Mouse (Mus musculus) B cell, adult 2 months (primary cell): ENCODE data around the gene Mef2a.
A peak's percentile ranks its signal among the peaks of the same experiment; 100 is the strongest.
"Not testable (repeated sequence)": the region's sequence is repeated elsewhere in the genome, so short reads cannot be mapped to it uniquely, and the experiment has no call there.

Experiments used
- DNase-seq, 2 experiments: peaks; one replicate each; pipeline ENCODE4 v3.0.0; 2022

Gene Mef2a

DNA sequence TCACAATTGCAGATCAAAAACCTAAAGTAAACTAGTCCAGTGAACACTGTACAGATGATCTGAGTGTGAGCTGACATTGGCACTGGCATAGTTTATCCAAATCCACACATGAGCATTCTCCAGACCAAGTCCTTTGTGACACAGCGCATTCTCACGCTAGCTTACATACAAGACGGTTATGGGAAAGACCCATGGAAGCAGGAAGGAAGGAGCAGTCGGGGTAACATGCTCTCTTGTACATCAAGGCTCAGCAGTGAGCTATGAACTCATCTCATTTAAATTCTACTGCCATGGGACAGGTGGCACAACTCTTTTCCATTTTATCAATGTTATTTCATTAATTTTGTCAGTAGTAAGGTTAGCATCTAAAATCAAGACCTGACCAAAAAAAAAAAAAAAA is 3.0 kb downstream of the Mef2a start:
- no peak for DNase-seq

GRCm38 (mm10) chr7:67368394-67368793 is 4.3 kb downstream of the Mef2a start:
- DNase-seq = no peak

DNA sequence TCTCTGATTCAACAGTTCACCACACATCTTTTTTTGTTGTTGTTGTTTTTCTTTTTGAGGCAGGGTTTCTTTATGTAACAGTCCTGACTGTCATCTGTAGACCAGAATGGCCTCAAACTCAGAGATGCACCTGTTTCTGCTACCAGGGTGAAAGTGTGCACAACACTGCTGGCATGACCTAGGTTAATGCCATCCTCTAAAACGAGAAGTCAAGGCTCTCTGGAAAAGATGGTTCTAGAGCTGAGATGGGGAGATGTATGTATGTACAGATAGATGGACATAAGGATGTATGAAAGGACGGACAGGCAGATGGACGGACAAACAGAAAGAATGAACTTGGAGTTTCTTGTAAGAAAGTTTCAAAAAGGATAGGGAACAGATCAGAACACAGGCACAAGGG is 12.1 kb downstream of the Mef2a start:
- DNase-seq = no peak

GRCm38 (mm10) chr7:67359863-67360262 is 12.8 kb downstream of the Mef2a start:
- DNase-seq = no peak

- DNase-seq = peak; percentile 57 to 61
Measured at GRCm38 (mm10) chr7:67355870-67356269, 16.8 kb downstream of the Mef2a start.

DNA sequence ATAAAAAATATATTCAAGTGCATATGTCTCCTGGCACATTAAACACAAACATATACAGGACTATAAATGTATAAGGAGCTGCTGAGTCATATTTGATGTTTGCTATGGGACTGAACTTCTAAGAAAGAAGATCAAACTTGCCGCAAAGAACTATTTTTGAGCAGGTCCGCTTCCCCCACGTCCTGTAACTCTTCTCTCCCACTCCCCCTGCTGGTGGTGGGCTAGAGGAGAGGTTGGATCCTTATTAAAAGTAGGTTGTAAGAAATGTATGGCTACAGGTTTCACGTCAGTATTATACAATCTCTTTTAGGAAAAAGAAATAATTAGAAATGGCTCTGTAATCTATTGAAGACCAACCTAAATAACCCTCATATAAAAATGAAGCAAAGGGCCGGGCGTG is 19.0 kb downstream of the Mef2a start:
- peak; percentile 68 to 72 for DNase-seq

DNA sequence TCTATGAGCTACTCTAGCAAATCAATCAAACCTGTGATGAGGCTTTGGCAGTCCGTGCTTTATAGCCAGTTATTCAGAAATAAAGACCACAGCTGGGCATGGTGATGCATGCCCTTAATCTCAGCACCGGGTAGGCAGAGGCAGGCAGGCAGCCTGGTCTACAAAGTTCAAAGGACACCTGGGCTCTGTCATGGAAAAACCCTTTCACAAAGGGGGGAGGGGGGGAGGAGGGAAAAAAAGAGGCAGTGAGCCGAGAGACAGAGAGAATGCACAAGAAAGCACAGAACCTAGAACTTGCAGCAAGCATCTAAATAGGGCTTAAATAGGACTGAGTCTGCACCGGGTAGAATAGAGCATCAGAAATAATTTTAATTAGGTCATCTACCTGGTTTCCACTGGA is 19.7 kb downstream of the Mef2a start:
- DNase-seq = no peak

DNA sequence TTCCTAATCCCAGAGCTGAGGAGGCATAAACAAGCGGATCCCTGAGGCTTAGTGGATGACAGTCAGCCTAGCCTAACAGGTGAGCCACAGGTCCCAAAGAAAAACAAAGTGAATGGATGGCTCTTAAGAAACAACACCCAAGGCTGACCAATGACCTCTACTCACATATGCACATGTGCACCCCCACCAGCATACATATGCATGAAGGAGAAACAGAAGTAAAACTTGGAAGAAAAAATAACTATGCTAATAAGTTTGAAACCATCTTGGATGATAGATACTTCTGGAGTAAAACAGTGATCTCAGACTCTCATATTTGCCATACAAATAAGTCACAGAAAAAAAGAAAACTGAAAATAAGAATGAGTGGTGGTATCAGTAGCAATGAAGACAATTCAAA is 28.2 kb downstream of the Mef2a start:
- no peak for DNase-seq

DNA sequence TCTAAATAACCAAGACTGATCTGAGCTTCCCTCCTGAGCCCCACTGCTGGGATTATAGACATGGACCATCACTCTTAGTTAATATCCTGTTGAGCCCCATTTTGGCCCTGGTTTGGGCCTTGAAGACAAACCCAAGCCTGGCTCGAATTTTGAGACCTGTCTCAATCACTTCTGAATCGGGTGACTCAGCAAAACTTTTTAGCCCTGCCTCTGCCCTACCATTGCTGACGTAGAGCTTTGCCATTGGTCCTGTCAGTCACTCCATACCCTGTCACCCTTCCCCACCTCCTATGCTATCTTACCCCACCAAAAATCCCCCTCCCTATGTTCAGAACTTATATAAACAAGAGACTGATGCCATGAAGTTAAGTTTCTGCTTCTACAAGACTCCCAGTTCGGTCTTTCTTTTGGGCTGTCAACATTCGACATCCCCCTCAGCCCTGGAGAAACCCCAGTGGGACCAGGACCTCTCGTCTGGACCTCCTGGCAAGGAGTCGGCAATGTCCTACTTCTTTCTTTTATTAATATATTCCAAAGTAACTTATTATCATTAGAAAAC is 30.5 kb downstream of the Mef2a start:
- DNase-seq = no peak

GRCm38 (mm10) chr7:67320359-67320758 is 52.3 kb downstream of the Mef2a start:
- no peak for DNase-seq

DNA sequence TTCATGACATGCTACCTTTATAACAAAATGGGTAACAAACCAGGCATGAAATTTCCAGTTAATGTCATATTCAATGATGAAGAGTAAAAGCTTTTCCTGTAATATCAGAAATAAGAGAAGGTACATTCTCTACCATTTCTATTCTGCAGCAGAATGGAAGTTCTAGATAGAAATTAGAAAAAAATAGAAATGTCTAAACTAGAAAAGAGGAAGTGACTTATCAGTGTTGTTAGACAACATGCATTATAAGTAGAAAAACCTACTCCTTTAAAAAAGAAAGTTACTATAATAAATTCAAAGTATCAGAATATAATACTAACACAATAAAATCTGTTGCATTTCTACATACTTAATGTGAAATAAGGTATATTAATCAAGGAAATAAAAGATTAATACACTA is 54.0 kb downstream of the Mef2a start:
- no peak for DNase-seq

DNA sequence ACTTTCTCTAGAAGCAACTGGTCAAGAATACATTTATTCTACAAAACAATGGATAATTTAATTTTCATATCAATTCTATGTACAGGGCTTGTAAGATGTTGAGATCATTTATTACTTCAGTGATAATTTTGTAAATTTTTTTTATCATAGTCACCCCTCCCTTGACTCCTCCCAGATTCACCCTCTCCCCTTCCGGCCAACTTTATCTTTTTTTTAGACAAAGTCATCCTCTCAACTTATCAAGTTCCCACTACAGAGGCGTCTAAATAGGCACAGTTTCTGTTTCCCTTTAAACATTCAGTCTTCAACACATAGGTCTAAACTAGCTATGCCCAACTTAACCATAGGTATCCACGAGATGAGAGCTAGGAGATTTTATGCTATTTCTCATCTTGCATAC is 59.5 kb downstream of the Mef2a start:
- no peak for DNase-seq

- no peak for DNase-seq
Measured at GRCm38 (mm10) chr7:67310151-67310550, 62.5 kb downstream of the Mef2a start.

- DNase-seq = no peak
Measured at GRCm38 (mm10) chr7:67308102-67308501, 64.6 kb downstream of the Mef2a start.

- no peak for DNase-seq
Measured at GRCm38 (mm10) chr7:67307078-67307477, 65.6 kb downstream of the Mef2a start.

DNA sequence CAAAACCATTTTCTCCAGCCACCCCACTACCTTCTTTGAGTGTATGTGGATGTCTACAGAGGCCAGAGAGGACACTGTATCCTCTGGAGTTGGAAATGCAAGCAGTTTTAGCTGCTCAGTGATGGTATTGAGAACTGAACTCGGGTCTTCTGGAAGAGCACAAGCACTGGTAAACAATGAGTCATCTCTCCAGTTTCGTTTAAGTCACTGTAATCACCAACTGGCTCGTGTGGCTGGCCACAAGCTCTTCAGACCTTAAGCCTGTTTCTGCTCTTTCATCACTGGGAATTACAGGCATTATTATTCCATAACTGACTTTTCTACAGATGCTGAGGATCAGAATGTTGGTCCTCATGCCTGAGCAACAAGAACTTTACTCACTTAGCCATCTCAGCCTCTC is 67.7 kb downstream of the Mef2a start:
- no peak for DNase-seq

DNA sequence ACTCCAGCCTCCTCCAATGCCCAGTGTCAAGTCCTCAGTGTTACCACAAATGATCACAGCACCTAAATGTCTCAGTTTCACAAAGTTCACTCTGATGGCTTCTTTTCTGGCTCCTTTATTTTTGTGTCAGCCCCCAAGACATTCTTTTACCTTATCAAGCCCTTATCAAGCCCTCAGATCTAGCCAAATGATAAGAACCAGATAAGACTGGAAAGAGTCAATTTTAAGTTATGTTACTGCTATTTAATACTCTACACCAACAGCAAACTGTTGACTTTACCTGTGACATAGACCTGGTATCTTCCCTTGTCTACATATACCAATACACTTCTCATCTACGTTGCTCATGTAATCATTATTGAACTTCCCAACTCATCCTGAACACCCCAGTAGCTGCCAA is 76.2 kb downstream of the Mef2a start:
- no peak for DNase-seq

DNA sequence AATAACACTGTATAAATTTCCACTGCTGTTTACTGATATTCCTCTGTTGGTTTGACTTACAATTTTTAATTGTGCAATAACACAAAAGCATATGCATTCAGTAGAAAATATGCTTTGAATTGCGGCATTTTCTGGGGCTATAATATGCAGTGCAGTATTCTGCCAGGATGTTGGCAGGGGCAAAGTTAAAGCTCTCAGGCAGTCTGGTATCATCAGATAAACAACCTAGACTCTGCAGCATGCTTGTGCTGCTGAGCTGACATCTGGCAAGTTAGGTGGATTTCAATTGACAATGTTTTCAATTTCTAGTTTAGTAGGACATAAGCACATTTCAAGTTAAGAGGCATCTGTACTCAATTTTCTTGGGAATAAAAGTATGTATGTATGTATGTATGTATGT is 81.3 kb downstream of the Mef2a start:
- no peak for DNase-seq

- DNase-seq = no peak
Measured at GRCm38 (mm10) chr7:67287456-67287855, 85.2 kb downstream of the Mef2a start.

DNA sequence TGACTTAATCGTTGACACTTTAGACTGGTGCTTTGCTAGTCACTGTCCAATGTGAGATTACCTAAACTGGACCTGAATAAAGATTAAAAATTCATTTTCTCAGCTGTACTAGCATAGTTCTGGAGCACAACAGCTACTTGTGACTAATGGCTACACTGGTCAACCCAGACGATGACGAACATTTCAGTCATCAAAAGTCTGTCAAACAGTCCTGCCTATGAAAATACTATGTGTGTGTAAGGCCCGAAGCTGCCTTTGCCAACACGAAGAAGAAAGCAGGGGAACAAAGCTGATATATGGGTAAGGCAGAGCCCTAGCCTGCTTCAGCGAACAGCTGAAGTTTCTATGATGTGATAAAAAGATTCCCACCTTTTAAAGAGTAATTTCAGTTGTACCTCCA is 89.1 kb downstream of the Mef2a start:
- no peak for DNase-seq

DNA sequence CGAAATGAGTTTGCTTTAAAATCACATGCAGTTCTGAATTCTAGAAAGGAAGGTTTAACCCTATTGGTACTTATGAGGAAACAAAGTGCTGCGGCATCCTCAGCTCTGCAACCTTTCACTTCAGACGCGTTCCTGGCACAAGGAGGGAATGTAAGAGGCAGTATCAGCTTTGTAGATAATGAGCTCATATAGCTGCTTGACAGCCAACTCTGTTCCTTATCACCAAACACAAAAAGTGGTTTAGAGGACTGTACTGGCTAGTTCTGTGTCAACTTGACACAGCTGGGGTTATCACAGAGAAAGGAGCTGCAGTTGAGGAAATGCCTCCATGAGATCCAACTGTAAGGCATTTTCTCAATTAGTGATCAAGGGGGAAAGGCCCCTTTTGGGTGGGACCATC is 102.2 kb downstream of the Mef2a start:
- not testable (repeated sequence) for DNase-seq

DNA sequence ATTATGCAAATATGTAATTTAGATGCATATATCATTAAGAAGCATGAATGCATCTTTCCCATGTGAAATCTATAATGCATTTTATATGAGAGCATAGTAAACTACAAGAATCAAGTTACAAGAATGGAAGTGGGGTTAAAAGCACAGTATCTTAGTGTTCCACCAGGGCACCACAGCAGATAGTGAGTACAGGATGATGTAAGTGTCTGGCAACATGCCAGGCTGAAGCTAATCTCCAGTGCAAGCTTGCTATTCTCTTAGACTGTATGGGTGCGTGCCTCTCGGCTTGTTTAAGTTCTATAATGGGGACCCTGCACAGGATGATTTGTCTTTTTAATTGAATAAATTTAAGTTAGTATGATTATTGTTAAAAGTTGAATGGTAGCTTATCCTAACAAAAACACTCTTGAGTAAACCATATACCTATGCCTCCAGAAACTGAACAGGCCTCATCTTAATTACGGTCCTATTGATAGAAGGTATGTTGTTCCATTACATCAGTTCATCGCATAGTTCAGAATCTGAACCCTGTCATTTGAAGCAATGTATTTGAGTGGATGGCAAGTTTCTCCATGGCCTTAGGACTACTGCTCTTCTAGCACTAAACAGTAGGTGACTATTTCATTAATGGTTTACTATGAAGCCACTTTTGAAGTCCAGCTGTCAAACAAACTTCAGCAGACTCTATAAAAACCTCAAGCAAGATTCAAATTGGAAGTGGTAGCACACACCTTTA is 112.7 kb downstream of the Mef2a start:
- DNase-seq = no peak

DNA sequence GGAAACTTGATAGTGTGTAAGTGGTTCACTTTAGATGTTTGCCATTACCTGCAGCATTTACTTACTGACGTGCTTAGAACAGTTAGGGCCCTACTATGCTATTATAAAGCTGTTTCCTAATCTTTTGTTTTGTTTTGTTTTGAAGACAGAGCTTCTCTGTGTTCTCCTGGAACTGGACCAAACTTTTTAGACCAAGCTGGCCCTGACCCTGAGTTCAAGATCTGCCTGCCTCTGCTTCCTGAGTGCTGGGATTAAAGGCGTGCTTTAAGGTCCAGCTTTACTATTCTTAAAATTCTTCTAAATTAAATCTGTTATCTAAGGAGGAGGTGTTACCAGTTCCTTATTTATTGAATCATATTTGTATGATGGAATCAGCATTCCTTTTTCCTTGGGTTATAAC is 126.6 kb downstream of the Mef2a start:
- no peak for DNase-seq

- DNase-seq = no peak
Measured at GRCm38 (mm10) chr7:67245255-67245654, 127.4 kb downstream of the Mef2a start.

GRCm38 (mm10) chr7:67243894-67244282 is 128.8 kb downstream of the Mef2a start:
- DNase-seq = no peak
